Mouse (Mus musculus) heart, adult 2 months (tissue): ENCODE data around the gene Phlpp1.

Experiments used
- CTCF ChIP-seq: fragments of 200-600 bp; IDR thresholded peaks from 2 replicates; pipeline ENCODE4 v1.8.1; 2022; ENCODE audit warnings: antibody characterized with exemption, mild to moderate bottlenecking, moderate library complexity
- EP300 ChIP-seq: fragments of 200-500 bp; IDR thresholded peaks from 2 replicates; pipeline ENCODE4 v1.6.1; 2011; ENCODE audit warnings: low read depth, low read length, control low read depth; ENCODE audit not compliant: insufficient read depth
- POLR2A ChIP-seq: fragments of 200-500 bp; IDR thresholded peaks from 2 replicates; pipeline ENCODE4 v1.6.1; 2011; ENCODE audit warnings: mild to moderate bottlenecking, low read depth, low read length, control low read depth; ENCODE audit not compliant: insufficient read depth

- TF ChIP-seq CTCF (no peak), POLR2A (no peak), EP300 (no peak)
These were observed 102.2 kb downstream of the Phlpp1 start for GRCm38 (mm10) chr1:106273801-106274200.
